Mouse (Mus musculus): ENCODE results near the gene Bend4. TPM values are rescaled to one million over a fixed set of nuclear protein-coding genes. Genes with fewer than 3 reads are reported as not detected.
A peak's percentile ranks its signal among the peaks of the same experiment; 100 is the strongest.

Gene Bend4
- total RNA-seq (2021): 1 to 10 TPM; 8.6 to 8.8 TPM
- long read RNA-seq, experiment 1, full-length matches to known transcripts: 2 of 5 reads
- long read RNA-seq, experiment 1, partial matches to known transcripts: 0 of 5 reads
- long read RNA-seq, experiment 1, other reads (novel, unspliced or antisense): 3 of 5 reads
- long read RNA-seq, experiment 2, full-length matches to known transcripts: 1 of 1 reads
- long read RNA-seq, experiment 2, partial matches to known transcripts: 0 of 1 reads
- long read RNA-seq, experiment 2, other reads (novel, unspliced or antisense): 0 of 1 reads

DNA sequence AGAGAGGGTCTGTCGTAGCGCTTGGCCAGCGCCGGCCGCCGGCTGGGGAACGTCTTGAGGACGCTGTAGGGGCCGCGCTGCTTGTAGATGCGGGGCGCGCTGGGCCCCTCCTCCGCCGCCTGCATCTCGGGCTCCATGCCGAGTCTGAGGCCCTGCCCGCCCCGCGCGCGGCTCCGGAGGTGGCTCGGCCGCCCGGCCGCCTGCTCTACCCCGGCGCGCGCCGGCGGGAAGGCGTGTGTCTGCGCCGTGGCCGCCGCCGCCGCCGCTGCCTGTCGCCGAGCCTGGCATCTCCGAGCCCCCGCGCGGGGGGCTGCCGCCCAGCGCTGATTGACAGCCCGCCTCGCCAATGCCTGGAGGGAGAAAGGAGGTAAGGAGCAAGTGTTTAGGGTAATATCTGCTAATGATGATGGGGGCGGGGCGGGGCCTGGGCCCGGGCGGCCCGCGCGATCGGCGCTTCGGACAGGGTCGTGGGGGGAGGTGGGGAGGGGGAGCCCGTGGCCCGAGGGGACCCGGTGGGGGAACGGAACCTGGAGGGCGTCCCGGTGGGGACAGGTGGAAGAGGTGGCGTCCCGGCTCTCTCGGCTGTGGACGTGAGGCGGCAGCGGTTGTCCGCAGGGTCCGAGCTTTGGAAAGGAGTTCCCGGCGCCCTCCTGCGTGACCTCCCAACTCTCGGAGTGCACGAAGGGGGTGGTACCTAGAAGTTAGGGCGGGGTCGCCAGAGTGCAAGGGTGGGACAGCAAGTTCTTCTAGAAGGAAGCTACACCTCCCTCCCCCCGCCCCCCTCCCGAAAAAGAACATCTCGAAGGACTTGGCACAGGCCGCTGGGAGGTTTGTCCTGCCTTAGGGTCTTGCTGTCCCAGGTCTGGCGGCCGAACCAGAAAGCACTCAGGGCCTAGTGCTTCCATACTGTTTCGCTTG lies at the start of gene Bend4:
Bend4 (minus strand) TSS at position 868 of the 918 bp plus-strand sequence.
- DNase-seq (ENCODE audit: low spot score in 2 of 2): peak; percentile 76 to 84
- intact Hi-C loops (cut with DNase I): no loop called here

DNA sequence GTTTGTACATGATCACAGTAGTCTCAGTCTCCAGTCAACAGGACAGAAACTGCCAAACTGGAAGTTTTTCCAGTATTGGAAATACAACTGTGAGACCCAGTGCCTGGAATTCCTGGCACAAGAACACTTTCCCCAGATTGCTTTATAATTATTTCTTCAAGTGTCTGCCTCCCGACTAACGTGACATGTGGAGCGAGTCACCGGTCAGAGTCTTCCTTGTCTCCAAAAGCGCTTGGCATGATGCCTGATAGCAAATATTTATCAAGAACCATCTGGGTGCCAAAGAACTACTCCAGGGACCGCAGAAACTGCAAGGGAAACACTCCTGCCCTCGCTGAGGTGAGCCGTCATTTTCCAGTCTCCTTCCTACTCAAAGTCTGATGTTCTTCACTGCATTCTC lies 45.6 kb upstream of the Bend4 start:
- intact Hi-C loops (cut with DNase I): no loop called here

DNA sequence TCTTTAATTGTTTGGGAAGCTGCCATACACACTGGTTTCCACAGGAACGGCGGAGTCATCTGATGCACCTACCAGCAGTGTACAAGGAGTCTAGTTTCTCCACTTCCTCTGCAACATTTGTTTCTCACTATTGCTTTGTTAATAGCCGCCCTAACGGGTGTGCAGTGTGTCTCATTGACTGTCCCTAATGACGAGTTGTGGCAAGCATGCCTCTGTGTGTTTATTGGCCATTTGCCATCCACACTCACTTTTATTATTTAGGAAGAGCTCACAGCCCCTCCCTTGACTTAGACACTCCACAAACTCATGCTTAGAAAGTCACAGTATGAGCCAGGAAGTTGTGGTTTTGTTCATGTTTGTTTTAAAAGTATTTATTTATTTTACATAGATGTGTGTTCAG lies 45.0 kb upstream of the Bend4 start:
- intact Hi-C loops (cut with DNase I): no loop called here
- DNase-seq (ENCODE audit: low spot score in 2 of 2): no peak

More for the DNA sequence above, 45.6 kb upstream of the Bend4 start:
- DNase-seq (ENCODE audit: low spot score in 2 of 2): no peak

DNA sequence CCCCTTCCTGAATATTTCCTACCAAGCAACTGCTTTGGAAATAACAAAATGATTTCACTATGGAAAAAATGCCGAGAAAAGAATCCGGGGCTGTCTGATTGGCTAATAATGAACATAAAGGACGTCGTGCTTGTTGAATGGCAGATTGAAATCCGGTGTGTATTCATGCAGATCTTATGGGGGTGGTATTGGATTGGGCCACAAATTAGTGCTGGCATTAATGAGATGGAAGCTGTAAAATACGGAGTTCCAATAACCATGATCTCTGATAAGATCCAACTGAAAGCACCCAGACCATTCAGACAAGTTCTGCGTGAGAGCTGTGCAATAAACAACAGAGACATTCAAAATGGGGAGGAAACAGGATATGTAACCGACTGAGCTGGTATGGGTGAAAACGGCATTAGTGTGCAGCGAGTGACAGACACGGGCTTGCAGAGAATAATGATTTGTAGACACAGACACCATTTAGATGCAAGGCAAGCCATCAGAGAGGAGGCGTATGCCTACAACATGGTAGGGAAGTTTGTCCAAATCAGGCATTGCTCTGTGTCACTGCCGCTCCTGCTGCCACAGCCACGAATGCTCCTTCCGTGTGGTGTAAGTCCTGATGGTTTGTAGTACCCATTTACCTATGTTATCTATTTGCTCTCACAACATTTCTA lies 38.9 kb upstream of the Bend4 start:
- peak in 1 of 2 experiments; percentile 10 for DNase-seq (ENCODE audit: low spot score in 2 of 2)
- intact Hi-C loops (cut with DNase I): no loop called here

GRCm38 (mm10) chr5:67464899-67465298 lies 36.8 kb upstream of the Bend4 start:
- intact Hi-C loops (cut with DNase I): no loop called here
- no peak for DNase-seq (ENCODE audit: low spot score in 2 of 2)

DNA sequence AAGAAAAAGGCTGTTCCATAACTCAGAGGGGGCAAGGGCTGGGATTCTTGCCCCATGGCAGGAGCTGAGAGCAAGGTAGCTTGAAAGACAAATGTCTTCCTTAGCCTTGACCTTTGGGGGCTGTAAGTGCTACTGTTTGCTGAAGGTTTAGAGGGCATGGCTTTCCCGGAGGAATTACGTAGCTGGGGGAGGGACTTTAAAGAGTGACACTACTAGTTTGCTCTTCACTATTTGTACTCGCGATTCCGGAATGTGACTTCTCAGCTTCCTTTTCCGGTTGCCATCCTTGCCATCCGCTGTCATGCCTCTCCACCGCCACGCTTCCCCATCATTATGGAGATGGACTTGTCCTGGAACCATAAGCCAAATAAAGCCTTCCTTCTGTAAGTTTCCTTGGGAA lies 35.5 kb upstream of the Bend4 start:
- intact Hi-C loops (cut with DNase I): no loop called here
- DNase-seq (ENCODE audit: low spot score in 2 of 2): no peak

DNA sequence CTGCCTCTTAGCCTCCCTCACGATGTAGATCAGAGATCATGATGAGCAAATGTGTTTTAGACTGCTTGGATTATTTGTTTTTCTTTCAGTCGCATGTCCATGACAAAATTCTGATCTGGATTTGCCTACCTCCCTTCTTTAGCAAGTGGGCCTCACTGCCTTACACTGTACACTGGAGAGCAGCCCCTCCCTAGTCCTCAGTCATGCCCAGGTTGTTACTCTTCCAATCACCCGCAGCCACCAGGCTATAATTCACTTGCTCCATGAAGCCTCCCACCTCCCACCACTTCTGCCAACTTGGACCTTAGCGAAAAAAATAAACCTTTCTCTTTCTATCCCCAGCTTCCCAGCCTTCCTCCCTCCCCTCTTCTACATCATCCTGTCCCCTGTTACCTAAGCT lies 34.2 kb upstream of the Bend4 start:
- no peak for DNase-seq (ENCODE audit: low spot score in 2 of 2)
- intact Hi-C loops (cut with DNase I): no loop called here

- intact Hi-C loops (cut with DNase I): no loop called here
- no peak for DNase-seq (ENCODE audit: low spot score in 2 of 2)
Observed at GRCm38 (mm10) chr5:67456841-67457240, 28.7 kb upstream of the Bend4 start.

- no peak for DNase-seq (ENCODE audit: low spot score in 2 of 2)
- intact Hi-C loops (cut with DNase I): no loop called here
Observed at GRCm38 (mm10) chr5:67454282-67454681, 26.2 kb upstream of the Bend4 start.

- intact Hi-C loops (cut with DNase I): no loop called here
- no peak for DNase-seq (ENCODE audit: low spot score in 2 of 2)
Observed at GRCm38 (mm10) chr5:67449957-67450630, 22.0 kb upstream of the Bend4 start.

DNA sequence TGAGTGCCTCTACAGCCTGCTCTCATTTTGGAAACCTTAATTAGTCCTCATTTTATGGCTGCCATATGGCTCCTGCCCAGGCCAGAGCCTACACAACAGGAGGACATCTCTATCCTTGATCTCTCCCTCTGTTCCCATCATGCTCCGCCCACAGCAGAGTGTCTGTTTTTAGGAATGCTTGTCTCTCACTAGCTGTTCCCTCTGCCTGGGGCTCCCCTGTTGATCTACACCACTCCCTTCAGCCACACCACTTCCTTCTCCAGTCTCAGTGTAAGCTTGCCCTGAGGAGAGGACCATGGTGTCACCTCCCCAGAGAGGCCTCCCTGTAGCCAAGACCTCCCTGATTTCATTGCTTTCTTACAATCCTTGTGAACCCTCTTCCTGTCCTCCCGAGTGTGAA lies 18.4 kb upstream of the Bend4 start:
- intact Hi-C loops (cut with DNase I): no loop called here
- no peak for DNase-seq (ENCODE audit: low spot score in 2 of 2)

- intact Hi-C loops (cut with DNase I): no loop called here
- DNase-seq (ENCODE audit: low spot score in 2 of 2): no peak
Observed at GRCm38 (mm10) chr5:67444217-67445050, 16.3 kb upstream of the Bend4 start.

DNA sequence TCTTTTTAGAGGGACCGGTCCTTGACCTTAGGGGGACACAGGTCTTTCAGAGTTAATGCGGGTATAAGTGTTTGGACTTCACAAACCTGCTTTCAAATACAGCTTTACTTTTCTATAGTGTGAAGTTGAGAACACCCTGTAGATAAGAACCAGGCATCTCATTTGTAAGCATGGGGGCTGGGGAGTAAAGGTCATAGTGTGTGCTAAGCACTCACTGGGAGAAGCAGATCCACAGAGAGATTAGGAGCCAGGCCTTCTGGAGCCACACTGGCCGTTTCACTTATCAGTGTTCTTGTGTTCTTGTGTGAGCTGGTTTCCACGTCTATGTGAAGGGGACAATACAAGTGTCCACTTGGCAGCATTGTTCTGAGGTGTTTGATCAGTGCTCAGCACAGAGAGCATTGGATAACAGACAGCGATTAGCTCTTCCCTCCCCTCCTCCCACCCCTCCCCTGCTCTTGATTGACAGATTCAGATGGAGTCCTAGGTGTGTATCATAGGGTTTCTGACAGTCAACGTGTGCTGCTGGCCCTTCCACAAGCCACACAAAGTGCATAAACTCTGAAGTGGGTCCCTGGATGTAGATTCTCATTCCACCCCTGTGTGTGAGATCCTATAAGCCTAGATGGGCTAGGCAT lies 14.8 kb upstream of the Bend4 start:
- no peak for DNase-seq (ENCODE audit: low spot score in 2 of 2)
- intact Hi-C loops (cut with DNase I): no loop called here

GRCm38 (mm10) chr5:67440563-67440962 lies 12.5 kb upstream of the Bend4 start:
- peak; percentile 13 to 23 for DNase-seq (ENCODE audit: low spot score in 2 of 2)
- intact Hi-C loops (cut with DNase I): no loop called here

GRCm38 (mm10) chr5:67437403-67437802 lies 9.3 kb upstream of the Bend4 start:
- DNase-seq (ENCODE audit: low spot score in 2 of 2): no peak
- intact Hi-C loops (cut with DNase I): no loop called here

DNA sequence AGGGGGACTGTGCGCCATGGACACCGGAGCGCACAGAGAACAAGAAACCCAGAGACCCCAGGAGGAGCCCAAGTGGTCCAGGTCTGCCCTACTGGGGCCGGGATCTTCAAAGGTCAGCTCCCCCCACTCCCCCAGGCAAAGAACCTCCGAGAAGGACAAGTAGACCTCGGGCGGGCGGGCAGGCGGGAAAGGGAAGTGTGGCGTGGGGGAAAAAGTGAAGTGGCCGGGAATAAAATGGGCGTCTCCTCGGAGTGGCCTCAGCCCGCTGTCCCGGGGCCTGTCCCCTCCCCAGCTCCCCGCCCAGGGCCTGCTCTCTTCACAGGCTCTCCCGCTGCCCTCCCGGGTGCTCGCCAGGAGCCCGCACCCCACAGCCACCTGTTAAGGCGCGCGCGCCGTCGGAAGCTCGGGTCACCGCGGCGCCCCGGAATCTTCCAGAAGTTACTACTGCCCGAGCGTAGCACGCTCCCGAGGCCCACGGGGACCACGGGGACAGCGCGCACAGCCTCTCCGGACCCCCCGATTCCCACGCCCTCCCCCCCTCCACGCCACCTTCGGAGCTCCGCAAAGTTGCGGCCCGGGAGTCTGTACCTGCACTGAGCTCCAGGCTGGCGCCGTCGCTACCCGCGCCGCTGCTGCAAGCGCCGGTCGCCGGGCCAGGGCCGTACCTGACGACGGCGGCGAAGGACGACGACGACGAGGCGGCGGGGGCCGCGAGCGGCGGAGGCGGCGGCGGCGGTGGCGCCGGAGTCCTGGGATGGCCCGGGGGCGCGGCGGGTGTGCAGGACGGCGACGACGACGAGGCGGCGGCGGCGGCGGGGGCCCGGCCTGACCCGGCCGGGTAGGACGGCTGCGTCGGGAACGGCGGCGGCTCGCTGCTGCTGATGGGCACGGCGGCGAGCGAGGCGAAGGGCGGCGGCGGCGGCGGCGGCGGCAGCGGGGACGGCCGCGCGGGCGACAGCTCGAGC lies 1.4 kb downstream of the Bend4 start:
- DNase-seq (ENCODE audit: low spot score in 2 of 2): peak in 1 of 2 experiments; percentile 7
- intact Hi-C loops (cut with DNase I): no loop called here

DNA sequence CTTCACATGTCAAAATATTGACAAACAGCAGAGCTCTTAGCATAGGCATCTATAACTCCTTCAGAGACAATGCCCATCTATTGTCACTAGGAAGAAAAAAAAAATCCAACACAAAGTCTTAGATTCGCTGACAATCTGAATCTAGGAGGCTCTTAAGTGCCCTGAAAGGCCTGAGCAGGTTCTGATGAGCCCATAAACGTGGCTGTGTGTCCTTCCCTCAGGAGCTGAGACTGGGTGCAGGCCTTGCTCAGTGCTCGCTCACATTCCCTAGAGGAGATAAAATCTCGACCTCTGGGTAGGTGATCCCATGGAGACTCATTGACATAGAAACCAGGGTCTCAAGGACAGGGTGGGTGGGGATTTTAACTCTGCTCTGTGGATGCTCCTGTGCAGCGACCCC lies 2.1 kb downstream of the Bend4 start:
- DNase-seq (ENCODE audit: low spot score in 2 of 2): no peak
- intact Hi-C loops (cut with DNase I): no loop called here
